Mouse (Mus musculus): Measurements from ENCODE around the gene Tenm4. TPM values are rescaled to one million over a fixed set of nuclear protein-coding genes. Genes with fewer than 3 reads are reported as not detected.

Tenm4 gene
- polyA plus RNA-seq, 1 experiment from 2014 or later: 52.7 TPM

- Histone ChIP-seq H3K9me3 (no peaks in the 10 kb centered on the region), H3K27ac (no peak overlapping the region), H3K36me3 (replicated peaks) (no peaks in the 10 kb centered on the region), H3K4me3 (no peak overlapping the region), H3K27me3 (replicated peaks) (no peaks in the 10 kb centered on the region), H3K4me1 (no peaks in the 10 kb centered on the region), H3K4me2 (no peak overlapping the region), H3K9ac (no peak overlapping the region)
- no peak for ATAC-seq (replicated peaks)
- WGBS: 92% methylated on average over 4 of the region's 4 CpGs
Observed at GRCm38 (mm10) chr7:96329343-96329742, 158.3 kb downstream of the Tenm4 start.

- Histone ChIP-seq H3K27ac (no peak overlapping the region), H3K9ac (no peak overlapping the region), H3K9me3 (no peaks in the 10 kb centered on the region), H3K4me2 (no peak overlapping the region), H3K36me3 (replicated peaks) (no peaks in the 10 kb centered on the region), H3K27me3 (replicated peaks) (no peaks in the 10 kb centered on the region), H3K4me1 (no peaks in the 10 kb centered on the region), H3K4me3 (no peak overlapping the region)
- WGBS: 72% methylated on average over 1 of the region's 1 CpGs
- ATAC-seq (replicated peaks): no peak
Observed at GRCm38 (mm10) chr7:96331186-96331585, 160.1 kb downstream of the Tenm4 start.

- Histone ChIP-seq H3K27me3 (replicated peaks) (no peaks in the 10 kb centered on the region), H3K4me1 (no peaks in the 10 kb centered on the region), H3K27ac (no peak overlapping the region), H3K4me2 (no peak overlapping the region), H3K4me3 (no peak overlapping the region), H3K9ac (no peak overlapping the region), H3K9me3 (no peaks in the 10 kb centered on the region), H3K36me3 (replicated peaks) (no peaks in the 10 kb centered on the region)
- 41% methylated on average over 2 of the region's 2 CpGs for WGBS
- no peak for ATAC-seq (replicated peaks)
Observed at GRCm38 (mm10) chr7:96334361-96334760, 163.3 kb downstream of the Tenm4 start.

GRCm38 (mm10) chr7:96336376-96336775, 165.3 kb downstream of the Tenm4 start:
- Histone ChIP-seq H3K27me3 (replicated peaks) (no peaks in the 10 kb centered on the region), H3K36me3 (replicated peaks) (no peaks in the 10 kb centered on the region), H3K9me3 (no peaks in the 10 kb centered on the region), H3K9ac (no peak overlapping the region), H3K27ac (no peak overlapping the region), H3K4me2 (no peak overlapping the region), H3K4me1 (no peaks in the 10 kb centered on the region), H3K4me3 (no peak overlapping the region)
- ATAC-seq (replicated peaks): no peak

GRCm38 (mm10) chr7:96340826-96341225, 169.8 kb downstream of the Tenm4 start:
- H3K27ac ChIP-seq: no peak overlapping the region
- H3K9ac ChIP-seq: no peak overlapping the region
- no peaks in the 10 kb centered on the region for H3K4me1 ChIP-seq
- no peak overlapping the region for H3K4me2 ChIP-seq
- ATAC-seq (replicated peaks): no peak
- no peak overlapping the region for H3K4me3 ChIP-seq
- H3K36me3 ChIP-seq (replicated peaks): no peaks in the 10 kb centered on the region
- no peaks in the 10 kb centered on the region for H3K9me3 ChIP-seq
- WGBS: 68% methylated on average over 5 of the region's 5 CpGs
- no peaks in the 10 kb centered on the region for H3K27me3 ChIP-seq (replicated peaks)

- WGBS: 81% methylated on average over 2 of the region's 2 CpGs
Observed at GRCm38 (mm10) chr7:96341479-96341878, 170.4 kb downstream of the Tenm4 start.

GRCm38 (mm10) chr7:96342996-96343395, 171.9 kb downstream of the Tenm4 start:
- Histone ChIP-seq H3K27me3 (replicated peaks) (no peaks in the 10 kb centered on the region), H3K36me3 (replicated peaks) (no peaks in the 10 kb centered on the region), H3K4me1 (no peaks in the 10 kb centered on the region), H3K4me2 (no peak overlapping the region), H3K4me3 (no peak overlapping the region), H3K27ac (no peak overlapping the region), H3K9me3 (no peaks in the 10 kb centered on the region), H3K9ac (no peak overlapping the region)
- WGBS: 82% methylated on average over 6 of the region's 6 CpGs
- ATAC-seq (replicated peaks): no peak

More at GRCm38 (mm10) chr7:96341479-96341878, 170.4 kb downstream of the Tenm4 start:
- H3K27ac ChIP-seq: no peak overlapping the region
- ATAC-seq (replicated peaks): no peak
- no peaks in the 10 kb centered on the region for H3K27me3 ChIP-seq (replicated peaks)
- H3K9me3 ChIP-seq: no peaks in the 10 kb centered on the region
- H3K9ac ChIP-seq: no peak overlapping the region
- H3K4me3 ChIP-seq: no peak overlapping the region
- H3K4me2 ChIP-seq: no peak overlapping the region
- no peaks in the 10 kb centered on the region for H3K4me1 ChIP-seq
- H3K36me3 ChIP-seq (replicated peaks): no peaks in the 10 kb centered on the region

- H3K36me3 ChIP-seq (replicated peaks): no peaks in the 10 kb centered on the region
- no peaks in the 10 kb centered on the region for H3K9me3 ChIP-seq
- no peaks in the 10 kb centered on the region for H3K4me1 ChIP-seq
- no peak overlapping the region for H3K4me2 ChIP-seq
- H3K4me3 ChIP-seq: no peak overlapping the region
- H3K9ac ChIP-seq: no peak overlapping the region
- ATAC-seq (replicated peaks): no peak
- no peak overlapping the region for H3K27ac ChIP-seq
- H3K27me3 ChIP-seq (replicated peaks): no peaks in the 10 kb centered on the region
- 93% methylated on average over 2 of the region's 2 CpGs for WGBS
Observed at GRCm38 (mm10) chr7:96343667-96344066, 172.6 kb downstream of the Tenm4 start.

- no peak overlapping the region for H3K9ac ChIP-seq
- 78% methylated on average over 8 of the region's 8 CpGs for WGBS
- no peak overlapping the region for H3K4me2 ChIP-seq
- no peaks in the 10 kb centered on the region for H3K9me3 ChIP-seq
- no peaks in the 10 kb centered on the region for H3K36me3 ChIP-seq (replicated peaks)
- no peak for ATAC-seq (replicated peaks)
- no peak overlapping the region for H3K27ac ChIP-seq
- no peaks in the 10 kb centered on the region for H3K27me3 ChIP-seq (replicated peaks)
- H3K4me3 ChIP-seq: no peak overlapping the region
- H3K4me1 ChIP-seq: peaks cover 13% of the 10 kb centered on the region; the same call in 1 of the 2 replicates
Observed at GRCm38 (mm10) chr7:96352671-96353070, 181.6 kb downstream of the Tenm4 start.

- H3K9ac ChIP-seq: no peak overlapping the region
- no peaks in the 10 kb centered on the region for H3K27me3 ChIP-seq (replicated peaks)
- no peaks in the 10 kb centered on the region for H3K36me3 ChIP-seq (replicated peaks)
- ATAC-seq (replicated peaks): no peak
- 14% methylated on average over 3 of the region's 3 CpGs for WGBS
- H3K4me3 ChIP-seq: no peak overlapping the region
- peaks cover 13% of the 10 kb centered on the region; the same call in 1 of the 2 replicates for H3K4me1 ChIP-seq
- H3K9me3 ChIP-seq: no peaks in the 10 kb centered on the region
- H3K4me2 ChIP-seq: no peak overlapping the region
- no peak overlapping the region for H3K27ac ChIP-seq
Observed at GRCm38 (mm10) chr7:96356285-96356811, 185.3 kb downstream of the Tenm4 start.

GRCm38 (mm10) chr7:96357550-96357949, 186.5 kb downstream of the Tenm4 start:
- 49% methylated on average over 6 of the region's 6 CpGs for WGBS
- ATAC-seq (replicated peaks): no peak; the same call in 1 of the 2 replicates

GRCm38 (mm10) chr7:96363311-96363710, 192.3 kb downstream of the Tenm4 start:
- ATAC-seq (replicated peaks): no peak
- H3K9ac ChIP-seq: no peak overlapping the region
- 82% methylated on average over 3 of the region's 3 CpGs for WGBS
- H3K36me3 ChIP-seq (replicated peaks): no peaks in the 10 kb centered on the region
- H3K4me2 ChIP-seq: no peak overlapping the region
- no peaks in the 10 kb centered on the region for H3K4me1 ChIP-seq
- H3K27me3 ChIP-seq (replicated peaks): no peaks in the 10 kb centered on the region
- no peaks in the 10 kb centered on the region for H3K9me3 ChIP-seq
- H3K27ac ChIP-seq: no peak overlapping the region
- no peak overlapping the region for H3K4me3 ChIP-seq

More at GRCm38 (mm10) chr7:96357550-96357949, 186.5 kb downstream of the Tenm4 start:
- Histone ChIP-seq H3K27me3 (replicated peaks) (no peaks in the 10 kb centered on the region), H3K4me3 (no peak overlapping the region), H3K27ac (0 out of 2 replicates have a peak overlapping the region, but pooled peaks have one; percentile 25), H3K36me3 (replicated peaks) (no peaks in the 10 kb centered on the region), H3K4me1 (peaks cover 13% of the 10 kb centered on the region; the same call in 1 of the 2 replicates), H3K9me3 (no peaks in the 10 kb centered on the region), H3K4me2 (no peak overlapping the region), H3K9ac (no peak overlapping the region)

GRCm38 (mm10) chr7:96369947-96370346, 198.9 kb downstream of the Tenm4 start:
- no peaks in the 10 kb centered on the region for H3K27me3 ChIP-seq (replicated peaks)
- no peaks in the 10 kb centered on the region for H3K36me3 ChIP-seq (replicated peaks)
- H3K4me3 ChIP-seq: no peak overlapping the region
- no peak overlapping the region for H3K4me2 ChIP-seq
- whole genome bisulfite sequencing: 88% methylated on average over 4 of the region's 4 CpGs
- no peaks in the 10 kb centered on the region for H3K4me1 ChIP-seq
- H3K9ac ChIP-seq: no peak overlapping the region
- no peaks in the 10 kb centered on the region for H3K9me3 ChIP-seq
- ATAC-seq (replicated peaks): no peak
- H3K27ac ChIP-seq: no peak overlapping the region

Measured in midbrain, embryonic 15.5 days (tissue).